Mouse (Mus musculus) hindbrain, embryonic 12.5 days (tissue): ENCODE results near the gene Atf6. TPM values are rescaled to one million over a fixed set of nuclear protein-coding genes. Genes with fewer than 3 reads are reported as not detected.

ENCODE experiments used
- ATAC-seq: fragments of 200-750 bp; cut with Nextera tagmentation; 2 replicates; pipeline ENCODE4 v1.8.0; 2017; ENCODE audit warnings: moderate TSS enrichment; ENCODE audit not compliant: low FRiP score
- H3K27ac ChIP-seq: fragments of 300-500 bp; sonication (generic); 2 replicates; pipeline ENCODE4 v1.5.1; 2016; ENCODE audit warnings: mild to moderate bottlenecking
- H3K27me3 ChIP-seq: fragments of 300-500 bp; sonication (generic); 2 replicates; pipeline ENCODE4 v1.6.1; 2016; ENCODE audit warnings: mild to moderate bottlenecking
- H3K36me3 ChIP-seq: fragments of 300-500 bp; sonication (generic); 2 replicates; pipeline ENCODE4 v1.6.1; 2016; ENCODE audit warnings: mild to moderate bottlenecking
- H3K4me1 ChIP-seq: fragments of 300-500 bp; sonication (generic); 2 replicates; pipeline ENCODE4 v1.6.1; 2016
- H3K4me2 ChIP-seq: fragments of 300-500 bp; sonication (generic); replicated peaks from 2 replicates; pipeline ENCODE4 v1.6.1; 2016; ENCODE audit warnings: mild to moderate bottlenecking
- H3K4me3 ChIP-seq: fragments of 300-500 bp; sonication (generic); 2 replicates; pipeline ENCODE4 v1.5.1; 2016; ENCODE audit warnings: mild to moderate bottlenecking
- H3K9ac ChIP-seq: fragments of 300-500 bp; sonication (generic); 2 replicates; pipeline ENCODE4 v1.6.1; 2016; ENCODE audit warnings: mild to moderate bottlenecking, moderate library complexity
- H3K9me3 ChIP-seq: fragments of 300-500 bp; sonication (generic); replicated peaks from 2 replicates; pipeline ENCODE4 v1.6.1; 2016; ENCODE audit warnings: mild to moderate bottlenecking
- WGBS: fragments of 180-500 bp; shearing (Covaris S2); methylation state at CpG from one replicate; pipeline ENCODE4 v1.1.7; 2016; 5-methylcytosine and 5-hydroxymethylcytosine counted together
- polyA plus RNA-seq: library from polyadenylated mRNA; unstranded; fragments of >200 nt; fragmentation: Nextera tagmentation; extraction: Ambion mirVana; gene quantifications from 2 replicates; pipeline ENCODE4 v1.2.1, GENCODE M21; 2016

Gene Atf6
- polyA plus RNA-seq, 1 experiment from 2014 or later, result 10.3 TPM

GRCm38 (mm10) chr1:170731865-170732595, 135.5 kb downstream of the Atf6 start:
- no peak for ATAC-seq
- H3K4me1 ChIP-seq, result no peaks in the 10 kb centered on the region
- WGBS, result 83% methylated on average over 11 of the region's 11 CpGs
- H3K9me3 ChIP-seq, result no peaks in the 10 kb centered on the region
- H3K9ac ChIP-seq, result no peak overlapping the region
- H3K36me3 ChIP-seq, result no peaks in the 10 kb centered on the region
- no peak overlapping the region for H3K27ac ChIP-seq
- H3K27me3 ChIP-seq, result no peaks in the 10 kb centered on the region
- no peak overlapping the region for H3K4me2 ChIP-seq
- H3K4me3 ChIP-seq, result no peak overlapping the region

GRCm38 (mm10) chr1:170729267-170729962, 138.2 kb downstream of the Atf6 start:
- WGBS, result 85% methylated on average over 8 of the region's 8 CpGs
- no peaks in the 10 kb centered on the region for H3K36me3 ChIP-seq
- H3K27me3 ChIP-seq, result no peaks in the 10 kb centered on the region
- H3K4me2 ChIP-seq, result no peak overlapping the region
- no peak overlapping the region for H3K27ac ChIP-seq
- ATAC-seq, result no peak
- H3K4me1 ChIP-seq, result no peaks in the 10 kb centered on the region
- no peak overlapping the region for H3K4me3 ChIP-seq
- no peaks in the 10 kb centered on the region for H3K9me3 ChIP-seq
- no peak overlapping the region for H3K9ac ChIP-seq

GRCm38 (mm10) chr1:170728524-170728923, 139.0 kb downstream of the Atf6 start:
- no peaks in the 10 kb centered on the region for H3K9me3 ChIP-seq
- no peak overlapping the region for H3K4me2 ChIP-seq
- no peak overlapping the region for H3K27ac ChIP-seq
- H3K4me1 ChIP-seq, result no peaks in the 10 kb centered on the region
- no peaks in the 10 kb centered on the region for H3K27me3 ChIP-seq
- no peak overlapping the region for H3K4me3 ChIP-seq
- WGBS, result 79% methylated on average over 6 of the region's 6 CpGs
- H3K9ac ChIP-seq, result no peak overlapping the region
- no peak for ATAC-seq
- H3K36me3 ChIP-seq, result no peaks in the 10 kb centered on the region

- 83% methylated on average over 5 of the region's 5 CpGs for WGBS
- Histone ChIP-seq H3K27ac (no peak overlapping the region), H3K36me3 (no peaks in the 10 kb centered on the region), H3K4me1 (no peaks in the 10 kb centered on the region), H3K4me2 (no peak overlapping the region), H3K4me3 (no peak overlapping the region), H3K9me3 (no peaks in the 10 kb centered on the region), H3K9ac (no peak overlapping the region), H3K27me3 (no peaks in the 10 kb centered on the region)
- ATAC-seq, result no peak
Measured at GRCm38 (mm10) chr1:170721560-170721959, 146.0 kb downstream of the Atf6 start.

GRCm38 (mm10) chr1:170718133-170718810, 149.3 kb downstream of the Atf6 start:
- 69% methylated on average over 8 of the region's 8 CpGs for WGBS
- Histone ChIP-seq H3K9me3 (no peaks in the 10 kb centered on the region), H3K9ac (no peak overlapping the region), H3K36me3 (no peaks in the 10 kb centered on the region), H3K4me2 (no peak overlapping the region), H3K4me1 (no peaks in the 10 kb centered on the region), H3K27me3 (no peaks in the 10 kb centered on the region), H3K4me3 (no peak overlapping the region), H3K27ac (no peak overlapping the region)
- no peak for ATAC-seq

GRCm38 (mm10) chr1:170717241-170717828, 150.2 kb downstream of the Atf6 start:
- H3K9ac ChIP-seq, result no peak overlapping the region
- H3K4me1 ChIP-seq, result no peaks in the 10 kb centered on the region
- 89% methylated on average over 3 of the region's 3 CpGs for WGBS
- no peak overlapping the region for H3K4me2 ChIP-seq
- H3K27me3 ChIP-seq, result no peaks in the 10 kb centered on the region
- no peaks in the 10 kb centered on the region for H3K36me3 ChIP-seq
- H3K4me3 ChIP-seq, result no peak overlapping the region
- H3K9me3 ChIP-seq, result no peaks in the 10 kb centered on the region
- ATAC-seq, result no peak
- H3K27ac ChIP-seq, result no peak overlapping the region

- Histone ChIP-seq H3K9me3 (no peaks in the 10 kb centered on the region), H3K4me2 (no peak overlapping the region), H3K36me3 (0 out of 2 replicates have a peak, but pooled peaks cover 3% of the 10 kb centered on the region), H3K4me1 (no peaks in the 10 kb centered on the region), H3K9ac (no peak overlapping the region), H3K27me3 (no peaks in the 10 kb centered on the region), H3K4me3 (no peak overlapping the region), H3K27ac (no peak overlapping the region)
- 90% methylated on average over 7 of the region's 7 CpGs for WGBS
- no peak for ATAC-seq
Measured at GRCm38 (mm10) chr1:170711731-170712130, 155.8 kb downstream of the Atf6 start.

- WGBS, result 96% methylated on average over 3 of the region's 3 CpGs
- Histone ChIP-seq H3K27ac (no peak overlapping the region), H3K4me1 (no peaks in the 10 kb centered on the region), H3K4me2 (no peak overlapping the region), H3K9me3 (no peaks in the 10 kb centered on the region), H3K27me3 (no peaks in the 10 kb centered on the region), H3K36me3 (0 out of 2 replicates have a peak, but pooled peaks cover 3% of the 10 kb centered on the region), H3K4me3 (no peak overlapping the region), H3K9ac (no peak overlapping the region)
- ATAC-seq, result no peak
Measured at GRCm38 (mm10) chr1:170709969-170710368, 157.6 kb downstream of the Atf6 start.

GRCm38 (mm10) chr1:170709481-170709880, 158.1 kb downstream of the Atf6 start:
- H3K4me1 ChIP-seq, result no peaks in the 10 kb centered on the region
- H3K27me3 ChIP-seq, result no peaks in the 10 kb centered on the region
- no peak overlapping the region for H3K4me2 ChIP-seq
- no peak for ATAC-seq
- no peak overlapping the region for H3K27ac ChIP-seq
- H3K4me3 ChIP-seq, result no peak overlapping the region
- no peak overlapping the region for H3K9ac ChIP-seq
- 92% methylated on average over 8 of the region's 8 CpGs for WGBS
- 0 out of 2 replicates have a peak, but pooled peaks cover 3% of the 10 kb centered on the region for H3K36me3 ChIP-seq
- no peaks in the 10 kb centered on the region for H3K9me3 ChIP-seq

- Histone ChIP-seq H3K4me1 (no peaks in the 10 kb centered on the region), H3K9me3 (no peaks in the 10 kb centered on the region), H3K4me2 (no peak overlapping the region), H3K36me3 (0 out of 2 replicates have a peak, but pooled peaks cover 3% of the 10 kb centered on the region), H3K9ac (no peak overlapping the region), H3K27me3 (no peaks in the 10 kb centered on the region), H3K4me3 (no peak overlapping the region), H3K27ac (no peak overlapping the region)
- 91% methylated on average over 3 of the region's 3 CpGs for WGBS
- ATAC-seq, result no peak
Measured at GRCm38 (mm10) chr1:170709034-170709433, 158.5 kb downstream of the Atf6 start.

GRCm38 (mm10) chr1:170706046-170706445, 161.5 kb downstream of the Atf6 start:
- ATAC-seq, result no peak
- Histone ChIP-seq H3K36me3 (0 out of 2 replicates have a peak, but pooled peaks cover 3% of the 10 kb centered on the region), H3K9ac (no peak overlapping the region), H3K9me3 (no peaks in the 10 kb centered on the region), H3K4me3 (no peak overlapping the region), H3K4me1 (no peaks in the 10 kb centered on the region), H3K27me3 (no peaks in the 10 kb centered on the region), H3K27ac (no peak overlapping the region), H3K4me2 (no peak overlapping the region)
- 90% methylated on average over 4 of the region's 4 CpGs for WGBS

GRCm38 (mm10) chr1:170704911-170705594, 162.5 kb downstream of the Atf6 start:
- no peaks in the 10 kb centered on the region for H3K9me3 ChIP-seq
- H3K4me3 ChIP-seq, result no peak overlapping the region
- H3K9ac ChIP-seq, result no peak overlapping the region
- H3K4me1 ChIP-seq, result no peaks in the 10 kb centered on the region
- ATAC-seq, result no peak
- 0 out of 2 replicates have a peak, but pooled peaks cover 3% of the 10 kb centered on the region for H3K36me3 ChIP-seq
- H3K27ac ChIP-seq, result no peak overlapping the region
- H3K4me2 ChIP-seq, result no peak overlapping the region
- 78% methylated on average over 4 of the region's 4 CpGs for WGBS
- H3K27me3 ChIP-seq, result no peaks in the 10 kb centered on the region
